Mouse (Mus musculus) c-Kit-positive CD71-positive TER-119-negative erythroid progenitor cells, embryonic 14.5 days (primary cell): ENCODE results near the gene Nxn.

Source experiments
- DNase-seq: peaks from one replicate; pipeline ENCODE4 v3.0.0-alpha.2; 2013; ENCODE audit warnings: low read depth

The Nxn gene

DNA sequence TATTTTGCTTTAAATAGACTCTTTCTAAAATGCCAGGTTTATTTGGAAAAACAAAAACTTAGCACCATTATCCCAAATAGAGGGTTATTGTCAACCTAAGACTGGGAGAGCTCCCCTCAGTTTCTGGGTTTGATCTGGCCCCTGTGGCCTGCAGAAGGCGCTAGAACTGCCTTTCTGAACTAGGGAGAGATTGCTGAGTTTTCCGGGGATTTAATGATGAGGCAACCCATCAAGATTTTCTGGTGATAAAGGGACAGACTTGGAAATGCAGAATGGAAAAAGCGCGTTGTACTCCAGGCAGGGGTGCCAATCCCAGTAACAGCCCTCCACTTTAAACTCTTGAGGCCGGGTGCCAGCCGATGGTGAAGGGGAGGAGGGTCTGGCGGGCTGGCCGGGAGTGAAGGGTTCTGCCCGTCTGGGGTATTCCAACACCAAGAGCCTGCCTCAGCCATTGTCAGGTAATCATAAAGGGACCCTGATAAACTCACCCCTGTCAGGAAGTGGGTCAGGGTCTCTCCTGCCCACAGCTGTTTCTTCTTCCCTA lies 100.4 kb downstream of the Nxn start:
- DNase-seq: no peak

GRCm38 (mm10) chr11:76297252-76297651 lies 101.7 kb downstream of the Nxn start:
- DNase-seq: no peak

DNA sequence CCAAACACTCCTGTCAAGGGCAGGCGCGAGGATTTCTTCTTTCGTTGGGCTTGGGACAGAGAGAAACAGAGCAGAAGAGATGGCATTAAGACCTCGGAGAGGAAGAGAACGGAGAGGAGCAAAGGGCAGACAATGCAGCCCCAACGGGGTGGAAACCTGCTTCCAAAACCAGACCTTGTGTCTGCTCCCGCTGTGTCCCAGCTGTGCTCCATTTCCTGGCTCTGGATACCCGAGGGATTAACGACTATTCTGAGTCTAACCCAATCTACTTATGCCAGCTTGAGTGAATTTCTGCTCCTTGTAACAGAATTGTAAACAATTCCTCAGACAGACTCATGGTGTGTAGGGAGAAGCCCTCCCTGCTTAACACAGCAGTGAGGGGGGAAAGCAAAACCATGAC lies 104.1 kb downstream of the Nxn start:
- DNase-seq: no peak

- no peak for DNase-seq
Measured at GRCm38 (mm10) chr11:76294078-76294477, 104.9 kb downstream of the Nxn start.

GRCm38 (mm10) chr11:76292831-76293230 lies 106.1 kb downstream of the Nxn start:
- no peak for DNase-seq

- no peak for DNase-seq
Measured at GRCm38 (mm10) chr11:76292398-76292797, 106.5 kb downstream of the Nxn start.

DNA sequence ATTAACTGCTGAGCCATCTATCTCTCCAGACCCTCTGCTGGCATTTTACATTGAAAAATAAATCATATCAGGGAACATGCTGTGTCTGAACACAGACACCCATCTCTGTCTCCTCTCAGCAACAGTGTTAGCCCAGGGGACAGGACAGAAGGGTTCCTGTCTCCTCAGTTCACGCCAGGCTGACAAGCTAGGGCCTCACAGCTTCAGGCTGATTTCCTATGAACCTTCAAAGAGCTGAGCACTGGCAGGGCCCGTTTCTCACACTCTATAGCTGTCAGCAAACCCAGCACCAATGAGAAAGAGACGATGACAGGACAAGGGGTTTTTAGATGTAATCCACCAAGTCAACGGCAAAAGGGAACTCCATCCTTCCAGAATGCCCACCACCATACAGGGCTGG lies 107.0 kb downstream of the Nxn start:
- no peak for DNase-seq

DNA sequence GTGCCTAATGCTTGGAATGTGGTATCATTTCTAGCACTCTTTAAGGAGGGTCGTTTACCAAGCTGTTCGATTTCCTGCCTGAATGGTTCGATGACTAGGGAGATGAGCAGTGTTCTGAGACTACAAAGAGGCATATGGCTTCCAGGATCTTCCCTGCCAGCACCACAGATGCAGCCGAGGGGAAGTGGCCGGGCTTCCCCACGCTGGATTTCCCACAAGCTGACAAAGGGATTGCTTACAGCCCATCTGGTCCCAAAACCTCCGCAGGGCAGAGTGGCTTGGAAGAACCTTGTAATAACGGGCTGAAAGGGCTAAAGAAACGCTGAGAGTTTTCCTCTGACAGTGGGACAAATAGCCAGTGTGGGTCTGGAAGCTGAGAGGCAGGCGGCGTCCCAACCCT lies 108.6 kb downstream of the Nxn start:
- no peak for DNase-seq

- no peak for DNase-seq
Measured at GRCm38 (mm10) chr11:76288645-76289044, 110.3 kb downstream of the Nxn start.

DNA sequence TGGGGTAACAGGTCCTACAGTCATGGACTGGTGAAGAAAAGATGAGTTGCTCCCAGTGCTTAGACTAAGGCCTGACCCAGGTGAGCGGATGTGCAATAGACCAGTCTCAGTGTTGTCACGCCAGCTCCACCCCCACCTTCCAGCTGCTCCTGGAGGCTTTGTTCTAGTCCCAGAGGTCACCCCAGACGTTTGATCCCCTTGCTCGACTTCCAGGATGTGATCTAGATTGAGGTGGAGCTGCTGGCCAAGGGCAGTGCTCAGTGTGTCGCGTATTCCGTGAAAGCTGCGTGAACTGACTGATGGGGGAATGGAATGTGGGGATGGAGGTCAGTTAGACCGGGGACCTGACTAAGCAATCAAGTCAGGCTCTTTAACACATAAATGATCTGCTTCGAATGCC lies 111.6 kb downstream of the Nxn start:
- DNase-seq: no peak

DNA sequence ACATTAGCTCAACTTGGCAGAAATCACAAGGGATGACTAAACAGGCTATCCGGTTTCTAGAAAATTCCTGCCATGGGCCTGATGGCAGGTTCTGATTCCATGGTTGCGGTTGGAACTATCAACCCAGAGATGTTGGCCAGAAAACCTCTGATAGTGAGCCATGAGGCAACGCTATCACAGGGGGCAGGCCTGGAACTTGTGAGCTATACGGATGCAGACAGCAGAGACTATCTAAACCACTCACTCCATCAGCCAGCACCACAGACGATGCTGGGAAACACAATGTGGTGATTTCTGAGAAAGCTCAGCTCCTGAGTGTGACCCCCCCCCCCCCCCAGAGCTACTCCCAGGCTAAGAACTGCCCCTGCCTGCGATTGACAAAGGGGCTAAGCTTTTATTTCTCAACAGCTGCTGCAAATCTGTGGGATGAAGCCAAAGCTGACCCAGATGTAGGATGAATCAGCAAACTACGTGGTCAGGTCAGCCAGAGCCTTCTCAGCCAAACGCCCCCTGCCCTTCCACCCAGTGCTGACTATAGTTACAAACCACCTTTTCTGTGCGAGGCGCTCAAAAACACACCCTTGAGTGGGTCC lies 112.3 kb downstream of the Nxn start:
- DNase-seq: no peak

DNA sequence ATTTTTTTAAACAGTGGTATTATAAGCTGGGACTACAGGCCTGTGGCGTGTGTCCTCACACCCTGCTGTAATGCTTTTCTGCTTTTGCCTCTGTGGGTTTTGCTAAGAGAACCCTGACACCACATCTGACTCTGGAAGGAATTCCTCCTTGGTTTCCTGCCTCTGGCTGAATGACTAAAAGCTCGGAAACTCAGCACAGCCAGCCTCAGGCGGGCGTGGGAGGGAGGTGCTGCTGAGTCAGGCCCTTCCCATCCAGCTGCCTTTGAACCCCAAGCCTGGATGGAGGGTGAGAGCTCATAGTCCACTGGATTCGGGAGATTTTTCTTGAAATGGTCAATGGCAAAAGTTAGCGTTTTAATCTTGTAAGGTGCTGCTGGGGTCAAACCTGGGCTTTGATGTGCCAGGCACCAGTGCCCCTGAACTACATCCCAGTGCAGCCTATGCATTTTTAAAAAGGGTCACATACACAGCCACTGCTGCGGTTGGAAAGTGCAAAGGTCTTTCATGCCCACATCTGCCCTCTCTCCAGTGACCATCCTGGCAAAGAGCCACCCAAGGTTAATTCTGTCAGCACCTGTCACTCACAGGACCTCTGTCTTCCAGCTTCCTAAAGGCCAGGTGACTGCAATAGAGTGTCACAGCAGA lies 113.4 kb downstream of the Nxn start:
- DNase-seq: no peak

- DNase-seq: no peak
Measured at GRCm38 (mm10) chr11:76283841-76284240, 115.1 kb downstream of the Nxn start.

- DNase-seq: no peak
Measured at GRCm38 (mm10) chr11:76279971-76280370, 119.0 kb downstream of the Nxn start.

GRCm38 (mm10) chr11:76278960-76279852 lies 119.7 kb downstream of the Nxn start:
- DNase-seq: no peak

DNA sequence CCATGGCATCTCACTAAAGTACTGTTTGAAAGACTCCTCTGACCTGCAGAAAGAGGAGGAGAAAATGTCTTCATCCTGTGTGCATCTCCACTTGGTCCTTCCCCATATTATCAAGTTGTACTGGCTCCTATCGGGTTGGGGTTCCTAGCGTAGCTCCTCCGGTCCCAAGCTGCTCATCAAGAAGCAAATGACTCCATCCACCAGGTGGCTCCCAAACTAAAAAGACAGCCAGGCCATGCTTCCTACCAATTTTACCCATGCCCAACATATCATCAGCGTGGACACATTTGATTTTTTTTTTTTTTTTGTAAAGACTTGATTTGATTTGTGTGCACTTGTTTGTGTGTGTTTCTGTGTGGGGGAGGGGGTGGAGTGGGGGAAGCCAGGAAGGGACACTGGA lies 126.5 kb downstream of the Nxn start:
- no peak for DNase-seq

DNA sequence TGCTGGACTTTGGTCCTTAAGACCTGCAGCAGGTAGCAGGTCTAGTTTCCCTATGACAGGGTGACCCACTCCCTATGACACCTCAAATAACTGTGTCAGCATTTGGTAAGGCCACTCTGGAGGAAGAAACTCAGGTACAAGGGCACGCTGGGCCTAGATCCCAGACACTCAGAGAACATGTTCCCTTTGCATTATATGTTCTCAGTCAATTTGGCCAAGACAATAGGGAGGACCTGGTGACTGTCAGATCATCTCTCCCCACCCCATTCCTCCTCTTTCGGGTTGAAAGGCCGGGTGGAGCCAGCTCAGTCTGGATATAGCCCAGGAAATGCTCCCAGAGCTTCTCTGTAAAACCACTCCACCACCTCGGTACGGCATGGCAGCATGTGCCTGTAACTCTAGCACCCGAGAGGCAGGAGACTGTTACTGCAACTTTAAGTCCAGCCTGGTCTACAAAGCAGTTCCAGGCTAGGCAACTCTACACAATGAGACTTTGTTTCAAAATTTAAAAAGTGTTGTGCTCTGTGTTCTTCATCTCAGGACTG lies 130.3 kb downstream of the Nxn start:
- DNase-seq: no peak

DNA sequence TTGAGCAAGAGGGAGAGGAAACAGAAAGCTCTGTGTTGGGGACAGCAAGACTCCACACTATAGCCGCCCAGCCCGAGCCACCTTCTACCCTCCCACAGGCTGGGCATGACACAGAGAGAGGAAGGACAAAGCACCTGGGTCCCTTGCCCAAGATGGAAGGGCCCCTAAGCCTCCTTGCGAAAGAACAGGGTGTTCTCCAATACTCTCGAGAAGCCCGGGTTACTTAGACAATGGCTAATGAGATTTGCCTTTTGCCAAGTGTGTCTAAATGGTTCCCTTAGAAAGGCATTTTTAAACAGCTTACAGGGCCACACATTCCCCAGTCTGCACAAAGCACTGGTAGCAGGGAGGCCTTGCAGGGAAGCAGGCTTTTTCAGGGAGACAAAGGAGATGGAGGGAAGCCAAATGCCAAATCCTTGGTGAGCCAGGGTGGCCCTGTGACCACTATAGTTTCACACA lies 130.9 kb downstream of the Nxn start:
- no peak for DNase-seq

DNA sequence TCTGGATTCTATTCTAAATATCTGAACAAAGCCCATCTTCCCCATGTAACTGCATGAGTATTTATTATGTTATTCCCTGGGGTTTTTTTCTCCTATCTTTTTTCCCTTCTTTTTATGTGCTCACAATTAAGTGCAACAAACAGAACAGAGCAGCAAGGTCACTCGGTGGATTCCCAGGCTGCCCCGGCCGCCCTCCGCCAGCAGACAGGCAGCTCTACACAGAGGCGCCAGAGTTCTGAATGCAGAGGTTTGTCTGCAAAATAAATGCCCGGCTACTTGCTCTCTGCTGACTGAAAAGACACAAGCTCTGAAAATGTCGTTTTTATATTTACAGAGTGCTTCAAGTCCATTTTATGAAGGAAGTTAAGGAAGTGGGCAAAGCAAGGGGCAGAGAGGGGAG lies 131.4 kb downstream of the Nxn start:
- no peak for DNase-seq

DNA sequence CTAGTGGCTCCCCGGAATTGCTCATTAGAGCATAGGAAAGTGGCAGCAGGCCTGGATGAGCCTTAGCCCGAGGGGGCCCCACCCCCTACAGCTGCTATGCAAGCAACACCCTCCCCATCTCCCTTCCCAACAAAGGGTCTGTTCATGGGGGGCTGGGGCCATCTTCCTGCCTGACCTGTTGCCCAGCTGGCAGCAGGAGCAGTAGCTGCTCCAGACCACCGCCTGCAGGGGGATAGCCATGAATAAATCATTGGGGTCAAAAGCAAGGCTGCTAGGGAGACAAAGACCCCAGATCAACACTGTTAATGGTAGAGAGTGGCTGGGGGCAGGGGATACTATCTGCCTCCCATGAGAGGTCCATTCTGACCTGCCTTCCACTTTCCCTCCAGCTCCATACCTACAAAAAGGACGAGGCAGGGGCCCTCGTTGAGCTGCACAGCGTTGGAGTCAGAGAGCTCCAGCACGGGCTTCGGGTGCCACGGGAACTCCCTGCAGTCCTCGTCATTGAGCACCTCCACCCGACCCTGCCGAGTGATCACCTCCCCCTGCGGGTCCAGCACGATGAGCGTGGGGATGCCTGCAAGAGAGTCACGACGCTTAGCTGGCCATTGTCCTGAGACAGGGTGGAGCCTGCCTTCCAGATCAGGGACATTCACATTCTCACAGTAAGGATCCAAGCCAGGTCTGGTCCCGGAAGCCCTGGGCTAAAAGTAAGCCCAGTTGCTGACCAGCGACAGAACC lies 136.2 kb downstream of the Nxn start:
- no peak for DNase-seq

DNA sequence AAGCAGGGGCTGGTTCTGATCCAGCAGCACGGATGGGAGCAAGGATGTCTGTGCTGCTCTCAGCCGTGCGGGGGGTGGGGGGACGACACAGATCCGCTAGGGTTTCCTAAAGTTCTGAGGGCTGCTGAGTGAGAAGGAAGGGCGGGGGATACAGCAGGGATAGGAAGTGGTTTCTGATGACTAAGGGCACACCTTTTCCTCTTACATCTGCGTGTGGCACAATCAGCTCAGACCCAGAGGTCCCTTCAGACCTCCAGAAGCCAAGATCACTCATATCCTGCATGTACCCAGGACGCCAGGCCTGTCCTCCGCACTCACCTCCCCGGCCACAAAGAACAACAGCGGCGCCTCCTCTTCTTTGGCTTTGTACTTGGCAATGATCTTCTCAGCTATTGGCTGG lies 137.7 kb downstream of the Nxn start:
- no peak for DNase-seq
